Mouse (Mus musculus) monocyte, adult 2 months (primary cell): ENCODE measurements around the gene Macf1.
"Not testable (repeated sequence)": the region's sequence is repeated elsewhere in the genome, so short reads cannot be mapped to it uniquely, and the experiment has no call there.

Experiments
- DNase-seq, 2 experiments: peaks; one replicate each; pipeline ENCODE4 v3.0.0; 2022; ENCODE audit warnings: low spot score in 2 of 2, low read depth in 1 of 2

The Macf1 gene

DNA sequence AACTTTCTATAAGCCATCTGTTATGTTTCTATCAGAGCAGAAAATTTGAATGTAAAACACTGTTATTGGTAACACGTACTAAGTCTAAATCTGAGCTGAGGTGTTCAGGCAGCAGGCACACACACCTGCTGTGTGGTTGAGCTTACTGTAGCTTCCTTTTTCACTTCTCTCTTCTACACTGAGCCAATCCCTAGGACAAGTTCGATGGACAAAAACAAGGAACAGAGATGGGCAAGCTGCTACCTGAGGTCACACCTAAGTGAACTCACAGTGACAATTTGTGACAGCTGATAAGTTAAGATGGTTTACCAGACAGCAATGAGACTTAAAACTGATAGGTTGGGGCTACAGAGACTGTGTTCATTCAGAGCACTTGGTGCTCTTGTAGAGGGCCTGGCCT lies 125.7 kb downstream of the Macf1 start:
- no peak for DNase-seq

DNA sequence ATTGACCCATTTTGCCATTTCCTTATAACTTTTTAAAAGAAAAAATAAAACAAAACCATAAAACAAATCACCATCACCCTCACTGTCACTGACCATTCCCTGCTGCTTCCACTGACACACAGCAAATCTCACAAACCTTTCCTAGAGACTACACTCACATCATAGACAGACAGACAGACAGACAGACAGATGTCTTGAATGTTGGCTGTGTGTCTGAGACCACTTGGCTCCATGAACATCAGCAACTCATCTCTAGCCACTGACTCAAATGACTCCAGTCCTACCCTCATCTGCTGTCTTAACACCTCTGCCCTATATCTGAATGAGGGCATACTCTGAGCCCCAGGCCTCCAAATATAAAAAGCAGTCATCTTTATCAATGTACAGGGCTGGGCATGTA lies 128.9 kb downstream of the Macf1 start:
- no peak for DNase-seq

- DNase-seq, result no peak
Measured at GRCm38 (mm10) chr4:123552689-123553088, 131.5 kb downstream of the Macf1 start.

DNA sequence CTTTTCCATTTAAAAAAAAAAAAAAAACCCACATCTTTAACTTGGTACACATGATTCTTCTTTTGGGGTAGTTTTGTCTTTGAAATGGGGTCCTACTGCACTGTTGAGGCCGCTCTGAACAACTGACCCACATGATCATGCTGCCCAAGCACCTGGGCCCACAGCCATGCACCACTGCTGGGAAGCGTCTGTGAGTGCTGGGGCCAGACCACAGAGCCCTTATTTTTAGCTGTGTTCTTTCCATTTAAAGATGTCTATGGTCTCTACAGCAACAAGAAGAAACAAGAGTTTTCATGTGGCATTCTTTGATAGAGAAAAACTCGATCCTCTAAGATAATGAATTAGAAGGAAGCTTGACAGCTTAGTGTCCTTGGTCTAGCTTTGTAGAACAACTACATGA lies 135.8 kb downstream of the Macf1 start:
- no peak for DNase-seq

DNA sequence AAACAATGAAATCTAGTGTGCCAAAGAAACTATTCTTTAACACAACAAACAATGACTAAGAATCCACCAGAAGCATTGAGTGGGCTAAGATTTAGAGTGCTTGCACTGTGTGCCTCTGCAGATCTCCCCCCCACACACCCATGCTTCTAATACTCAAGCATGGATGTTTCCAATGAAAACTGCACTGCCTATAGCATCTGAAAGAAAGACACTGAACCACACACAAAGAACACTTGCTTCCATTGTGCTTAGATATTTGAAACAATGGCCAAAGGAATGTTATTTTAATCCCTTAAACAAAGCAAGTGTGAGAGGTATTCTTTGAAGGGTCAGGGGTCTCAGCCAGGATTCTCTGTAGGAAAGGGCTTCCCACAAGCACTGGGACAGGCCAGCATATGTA lies 140.5 kb downstream of the Macf1 start:
- no peak for DNase-seq

- DNase-seq, result peak in 1 of 2 experiments; percentile 8
Measured at GRCm38 (mm10) chr4:123535271-123535670, 148.9 kb downstream of the Macf1 start.

DNA sequence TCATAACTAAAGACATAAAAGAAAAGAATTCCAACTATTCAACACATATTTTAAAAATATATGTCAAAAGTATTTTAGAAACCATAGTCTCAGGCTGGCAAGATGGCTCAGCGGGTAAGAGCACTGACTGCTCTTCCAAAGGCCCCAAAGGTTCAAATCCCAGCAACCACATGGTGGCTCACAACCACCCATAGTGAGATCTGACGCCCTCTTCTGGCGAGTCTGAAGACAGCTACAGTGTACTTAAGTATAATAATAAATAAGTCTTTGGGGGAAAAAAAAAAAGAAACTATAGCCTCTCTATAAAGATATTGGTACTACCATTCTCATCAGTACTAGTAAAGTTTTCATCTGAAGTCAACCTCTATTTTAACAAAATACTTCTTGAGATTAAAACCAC lies 152.2 kb downstream of the Macf1 start:
- DNase-seq, result no peak

DNA sequence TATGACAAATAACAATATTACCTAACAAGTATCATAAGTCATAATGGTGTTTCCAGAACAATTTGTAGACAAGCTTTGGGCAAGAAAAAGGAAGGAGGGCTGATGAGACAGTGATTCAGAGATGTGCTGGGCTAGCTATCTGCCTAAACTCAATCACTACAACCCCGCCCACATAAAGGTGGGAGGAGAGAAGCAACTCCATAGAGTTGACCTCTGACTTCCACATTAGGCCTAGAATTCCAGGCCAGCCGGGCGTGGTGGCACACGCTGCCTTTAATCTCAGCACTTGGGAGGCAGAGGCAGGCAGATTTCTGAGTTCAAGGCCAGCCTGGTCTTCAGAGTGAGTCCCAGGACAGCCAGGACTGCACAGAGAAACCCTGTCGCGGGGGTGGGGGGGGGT lies 153.2 kb downstream of the Macf1 start:
- DNase-seq, result no peak

GRCm38 (mm10) chr4:123529230-123529629 lies 154.9 kb downstream of the Macf1 start:
- DNase-seq, result no peak

DNA sequence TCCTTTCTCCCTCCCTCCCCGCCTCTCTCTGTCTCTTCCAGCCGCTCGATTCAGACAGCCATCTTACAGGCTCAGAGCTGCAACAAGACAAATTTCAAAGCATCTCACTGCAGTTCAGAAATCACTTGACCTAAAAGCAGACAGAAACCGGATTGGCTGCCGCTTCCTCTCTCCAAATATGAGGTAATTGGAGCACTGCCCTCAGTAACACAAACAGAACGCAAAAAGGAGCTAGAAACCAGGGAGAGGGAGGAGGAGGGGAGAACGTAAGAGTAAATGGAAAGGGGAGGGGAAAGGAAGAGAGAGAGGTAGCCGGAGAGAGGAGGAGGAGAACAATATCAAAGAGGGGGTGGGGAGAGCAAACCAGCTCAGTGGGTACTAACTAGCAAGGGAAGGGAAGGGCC lies 156.6 kb downstream of the Macf1 start:
- no peak for DNase-seq

DNA sequence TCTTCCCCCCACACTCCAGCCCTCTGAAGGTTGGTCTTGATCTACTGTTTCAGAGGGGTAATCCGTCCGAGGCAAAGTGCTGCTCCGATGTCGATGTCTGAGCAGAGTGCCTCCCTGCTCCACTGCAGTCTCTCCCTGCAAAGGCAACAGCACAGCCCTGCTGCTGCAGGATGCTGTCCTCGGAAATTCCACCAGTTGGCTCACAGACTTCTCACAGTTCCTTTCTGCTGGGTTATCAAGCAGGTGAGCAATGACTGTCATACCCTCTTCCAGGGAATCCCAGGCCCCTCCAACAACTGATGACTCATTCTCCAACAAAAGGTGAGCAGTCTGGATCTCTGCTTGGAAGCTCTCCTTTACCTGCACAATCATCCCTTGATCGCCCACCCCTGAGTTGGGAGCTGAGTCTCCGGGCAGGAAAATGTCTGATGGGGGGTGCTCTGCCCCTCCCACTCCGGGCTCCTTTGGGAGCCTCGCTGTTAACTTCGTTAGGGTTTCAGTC lies 157.3 kb downstream of the Macf1 start:
- no peak for DNase-seq

DNA sequence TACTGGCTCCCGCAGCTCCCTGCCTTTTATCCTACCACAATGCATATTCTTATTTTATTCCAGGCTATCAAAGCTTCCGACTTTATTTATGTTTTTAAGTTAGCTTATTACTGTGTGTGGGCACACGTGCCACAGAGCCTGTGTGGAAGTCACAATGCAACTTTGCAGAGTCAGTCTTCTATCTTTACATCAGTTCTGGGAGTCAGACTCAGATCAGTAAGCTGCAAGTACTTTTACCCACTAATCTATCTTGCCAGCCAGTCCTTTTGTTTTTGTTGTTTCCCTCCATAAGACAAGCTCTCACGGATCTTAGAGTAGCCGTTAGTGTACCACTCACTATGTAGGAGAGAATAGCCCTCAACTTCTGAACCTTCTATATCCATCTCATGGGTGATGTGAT lies 159.4 kb downstream of the Macf1 start:
- no peak for DNase-seq

- DNase-seq, result not testable (repeated sequence)
Measured at GRCm38 (mm10) chr4:123520123-123520522, 164.0 kb downstream of the Macf1 start.

DNA sequence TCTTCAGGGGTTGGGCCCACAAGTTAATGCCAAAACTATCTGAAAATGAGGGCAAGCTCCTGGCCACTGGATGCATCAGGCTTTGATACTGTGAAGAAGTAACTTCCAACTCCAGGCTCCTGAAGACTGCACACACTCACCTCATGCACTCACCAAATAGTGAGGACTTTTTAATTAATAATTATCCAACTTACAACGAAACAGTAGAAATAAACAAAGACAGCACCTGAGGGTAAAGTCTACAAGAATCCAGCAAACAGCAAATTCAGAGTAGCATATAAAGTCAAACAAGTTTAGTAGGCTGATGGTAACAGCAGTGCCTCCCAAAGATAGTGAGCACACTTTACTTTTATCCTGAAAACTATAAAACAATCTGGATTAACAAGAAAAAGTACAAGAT lies 168.5 kb downstream of the Macf1 start:
- no peak for DNase-seq

GRCm38 (mm10) chr4:123510201-123510600 lies 174.0 kb downstream of the Macf1 start:
- no peak for DNase-seq

- no peak for DNase-seq
Measured at GRCm38 (mm10) chr4:123489086-123489485, 195.1 kb downstream of the Macf1 start.

- DNase-seq, result no peak
Measured at GRCm38 (mm10) chr4:123479991-123480390, 204.2 kb downstream of the Macf1 start.

GRCm38 (mm10) chr4:123478655-123479433 lies 205.3 kb downstream of the Macf1 start:
- no peak for DNase-seq

DNA sequence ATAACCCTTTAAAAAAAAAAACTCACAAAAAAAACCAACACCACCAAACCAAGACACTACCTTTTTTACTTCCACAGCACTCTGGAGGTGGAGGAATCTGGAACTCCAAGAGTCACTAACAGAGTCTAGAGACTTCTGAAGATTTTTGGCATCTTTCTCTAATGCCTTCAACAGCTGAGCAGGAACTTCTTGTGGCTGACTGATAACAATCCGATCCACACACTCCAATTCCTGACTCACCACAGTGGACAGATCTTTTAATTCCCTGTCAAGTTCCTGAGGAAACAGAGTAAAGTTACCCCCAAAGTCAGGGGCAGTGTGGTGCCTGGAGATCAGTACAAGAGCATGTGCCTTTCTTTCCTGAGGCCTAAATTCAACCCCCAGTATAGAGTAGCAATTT lies 218.4 kb downstream of the Macf1 start:
- DNase-seq, result no peak

- DNase-seq, result no peak
Measured at GRCm38 (mm10) chr4:123460595-123461272, 223.4 kb downstream of the Macf1 start.

DNA sequence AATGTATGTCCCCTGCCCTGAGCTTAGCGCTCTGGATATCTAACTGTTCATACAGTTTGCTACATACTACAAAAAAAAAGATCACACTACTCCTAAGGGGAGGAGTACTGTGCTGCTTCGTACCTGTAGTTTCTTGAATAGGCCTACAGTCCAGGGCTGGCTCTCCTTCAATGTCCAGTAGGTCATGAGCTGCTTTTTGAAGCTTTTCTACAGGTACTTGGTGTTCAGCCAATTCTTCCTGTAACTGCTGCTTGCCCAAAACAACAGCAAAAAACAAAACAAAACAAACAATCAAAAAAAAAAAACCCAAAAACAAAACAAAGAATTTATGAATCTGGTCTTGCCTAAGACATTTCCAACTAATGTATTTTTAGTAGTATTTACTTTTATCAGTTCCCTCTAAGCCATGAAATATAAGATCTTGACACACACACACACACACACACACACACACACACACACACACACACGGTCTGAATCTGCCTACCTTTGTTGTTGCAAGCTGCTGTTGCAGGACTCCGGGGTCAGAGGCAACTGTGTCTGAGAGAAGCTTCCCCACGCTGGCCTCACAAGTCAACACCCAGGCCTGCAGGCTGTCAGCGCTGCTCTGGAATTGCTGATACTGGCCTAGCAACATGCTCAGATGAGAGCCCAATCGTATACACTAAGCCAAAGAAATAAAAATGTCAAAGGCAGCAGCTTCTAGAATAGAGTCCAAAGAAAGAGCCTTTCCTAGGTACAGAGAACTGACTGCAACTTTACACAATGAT lies 229.1 kb downstream of the Macf1 start:
- DNase-seq, result no peak

DNA sequence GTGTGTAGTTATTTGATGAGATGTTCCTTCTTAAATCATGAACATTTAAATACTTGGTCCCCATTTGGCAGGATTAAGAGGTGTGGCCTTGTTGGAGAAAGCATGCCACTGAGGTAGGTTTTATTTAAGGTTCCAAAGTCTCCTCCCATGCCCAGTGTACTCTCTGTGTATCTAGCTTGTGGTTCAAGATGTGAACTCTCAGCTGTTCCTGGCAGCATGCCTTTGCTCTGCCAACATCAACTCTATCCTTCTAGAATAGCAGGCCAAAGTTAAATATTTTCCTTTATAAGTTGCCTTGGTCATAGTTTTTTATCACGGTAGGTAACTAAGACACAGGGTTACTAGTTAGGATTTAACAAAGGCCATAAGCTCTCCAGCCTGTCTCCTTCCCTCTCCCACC lies 230.4 kb downstream of the Macf1 start:
- DNase-seq, result no peak
